Mouse (Mus musculus) lung, postnatal 0 days (tissue): ENCODE measurements around the gene Mustn1.

Experiments used
- CTCF ChIP-seq: IDR thresholded peaks from 2 replicates; pipeline ENCODE4 v1.5.1; 2016; ENCODE audit warnings: antibody characterized with exemption, mild to moderate bottlenecking
- EP300 ChIP-seq: IDR thresholded peaks from 2 replicates; pipeline ENCODE4 v1.6.1; 2016; ENCODE audit warnings: antibody characterized with exemption, mild to moderate bottlenecking, control low read depth

DNA sequence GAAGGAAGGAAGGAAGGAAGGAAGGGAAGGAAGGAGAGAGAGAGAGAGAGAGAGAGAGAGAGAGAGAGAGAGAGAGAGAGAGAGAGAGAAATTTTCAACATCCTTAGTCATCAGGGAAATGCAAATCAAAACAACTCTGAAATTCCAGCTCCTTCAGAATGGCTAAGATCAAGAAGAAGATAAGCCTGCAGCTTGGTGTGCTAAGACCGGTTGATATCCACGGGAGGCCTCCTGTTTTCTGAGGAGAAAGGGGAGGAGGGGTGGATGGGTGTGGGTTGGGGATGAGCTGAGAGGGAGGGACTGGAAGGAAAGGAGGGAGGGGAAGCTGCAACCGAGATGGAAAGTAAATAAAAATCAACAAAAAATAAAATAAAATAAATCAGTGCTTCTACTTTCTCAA is 6.3 kb downstream of the Mustn1 start:
- TF ChIP-seq CTCF, result no peak
- TF ChIP-seq EP300, result no peak
